Mouse (Mus musculus) myocyte (in vitro differentiated cells): ENCODE measurements around the gene Myo3a. TPM values are rescaled to one million over a fixed set of nuclear protein-coding genes. Genes with fewer than 3 reads are reported as not detected.
"Not testable (repeated sequence)": the region's sequence is repeated elsewhere in the genome, so short reads cannot be mapped to it uniquely, and the experiment has no call there.

ENCODE experiments used
- H3K27me3 ChIP-seq: one replicate; pipeline ENCODE4 v1.6.1; 2011; ENCODE audit not compliant: control insufficient read depth, insufficient read depth, insufficient read length
- H3K36me3 ChIP-seq: one replicate; pipeline ENCODE4 v1.6.1; 2011; ENCODE audit not compliant: control insufficient read depth, insufficient read depth
- H3K4me2 ChIP-seq: one replicate; pipeline ENCODE4 v1.6.1; 2011; ENCODE audit warnings: low read depth, control low read depth
- H3K4me3 ChIP-seq: one replicate; pipeline ENCODE4 v1.5.1; 2011; ENCODE audit warnings: mild to moderate bottlenecking, control low read depth, moderate library complexity
- H3K79me2 ChIP-seq: one replicate; pipeline ENCODE4 v1.6.1; 2011; ENCODE audit not compliant: control insufficient read depth, insufficient read depth
- H3ac ChIP-seq: one replicate; pipeline ENCODE4 v1.6.1; 2011; ENCODE audit not compliant: control insufficient read depth, insufficient read length
- CEBPB ChIP-seq: IDR thresholded peaks from 2 replicates; pipeline ENCODE4 v1.6.1; 2011; ENCODE audit warnings: mild to moderate bottlenecking, moderate library complexity; ENCODE audit not compliant: poor library complexity, insufficient read depth, severe bottlenecking
- E2F4 ChIP-seq: IDR thresholded peaks from one replicate; pipeline ENCODE4 v1.6.1; 2011; ENCODE audit warnings: mild to moderate bottlenecking, control low read depth, moderate library complexity; ENCODE audit not compliant: insufficient read depth
- MAX ChIP-seq: IDR thresholded peaks from one replicate; pipeline ENCODE4 v1.6.1; 2011; ENCODE audit warnings: low read depth, mild to moderate bottlenecking, control low read depth
- MYOD1 ChIP-seq, 3 experiments: IDR thresholded peaks; one replicate each; pipeline ENCODE4 v1.6.1; 2011; ENCODE audit warnings: control low read depth in 2 of 3, low read depth in 2 of 3, mild to moderate bottlenecking in 2 of 3, moderate library complexity in 1 of 3; ENCODE audit not compliant: insufficient read length in 2 of 3, control insufficient read depth in 1 of 3
- MYOG ChIP-seq, 3 experiments: IDR thresholded peaks; one replicate each; pipeline ENCODE4 v1.6.1; 2011; ENCODE audit warnings: control low read depth in 2 of 3, low read depth in 2 of 3, mild to moderate bottlenecking in 2 of 3; ENCODE audit not compliant: insufficient read length in 2 of 3, control insufficient read depth in 1 of 3, insufficient read depth in 1 of 3
- POLR2A ChIP-seq: IDR thresholded peaks from one replicate; pipeline ENCODE4 v1.6.1; 2011; ENCODE audit warnings: low read depth, mild to moderate bottlenecking, control low read depth, moderate library complexity; ENCODE audit not compliant: insufficient read length
- POLR2AphosphoS2 ChIP-seq: IDR thresholded peaks from one replicate; pipeline ENCODE4 v1.6.1; 2011; ENCODE audit warnings: low read depth, control low read depth; ENCODE audit not compliant: insufficient read length
- REST ChIP-seq: IDR thresholded peaks from one replicate; pipeline ENCODE4 v1.6.1; 2011; ENCODE audit warnings: mild to moderate bottlenecking, control low read depth, moderate library complexity; ENCODE audit not compliant: insufficient read depth, insufficient read length
- SRF ChIP-seq: IDR thresholded peaks from one replicate; pipeline ENCODE4 v1.6.1; 2011; ENCODE audit warnings: low read depth; ENCODE audit not compliant: control insufficient read depth, insufficient read length
- TCF12 ChIP-seq: IDR thresholded peaks from one replicate; pipeline ENCODE4 v1.6.1; 2011; ENCODE audit warnings: mild to moderate bottlenecking, control low read depth; ENCODE audit not compliant: poor library complexity, insufficient read depth, severe bottlenecking
- TCF3 ChIP-seq: IDR thresholded peaks from one replicate; pipeline ENCODE4 v1.6.1; 2011; ENCODE audit warnings: low read depth, control low read depth; ENCODE audit not compliant: insufficient read length
- USF1 ChIP-seq: IDR thresholded peaks from one replicate; pipeline ENCODE4 v1.6.1; 2011; ENCODE audit warnings: low read depth, mild to moderate bottlenecking, control low read depth, moderate library complexity
- polyA plus RNA-seq: library from polyadenylated mRNA; unstranded; fragments of >200 nt; fragmentation: generic; extraction: Trizol; gene quantifications from one replicate; pipeline ENCODE4 v1.2.1, GENCODE M21; 2012; ENCODE audit warnings: missing spikeins

Gene Myo3a
- polyA plus RNA-seq, 1 experiment: not detected

DNA sequence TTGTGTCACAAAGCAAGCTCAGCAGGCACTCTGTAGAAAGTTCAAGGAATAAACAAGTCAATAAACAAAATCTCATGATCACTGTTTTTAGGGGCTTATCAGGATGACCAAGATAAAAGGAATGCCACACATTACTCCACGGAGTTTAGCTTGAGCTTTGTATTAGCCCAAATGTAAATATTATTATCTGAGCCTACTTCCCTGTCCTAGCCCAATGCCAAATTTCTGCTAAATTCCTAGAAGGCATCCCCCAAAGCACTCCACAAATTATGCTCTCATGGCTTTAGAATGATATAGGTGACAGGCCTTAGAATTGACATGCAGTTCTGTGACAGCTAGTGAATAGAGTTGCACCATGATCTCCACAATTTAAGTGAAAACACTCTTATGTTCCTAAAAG is 58.5 kb downstream of the Myo3a start:
- no peaks in the 10 kb centered on the region for H3K79me2 ChIP-seq
- no peak overlapping the region for H3K4me3 ChIP-seq
- no peak for TF ChIP-seq SRF
- no peak for TF ChIP-seq MYOG (IDR thresholded peaks at IDR 0.05; ENCODE audit: control insufficient read depth in 1 of 3, insufficient read depth in 1 of 3, insufficient read length in 2 of 3, low read depth in 2 of 3)
- no peak for TF ChIP-seq TCF12
- no peaks in the 10 kb centered on the region for H3K36me3 ChIP-seq
- no peaks in the 10 kb centered on the region for H3K27me3 ChIP-seq
- no peak overlapping the region for H3K4me2 ChIP-seq
- no peak overlapping the region for H3ac ChIP-seq

DNA sequence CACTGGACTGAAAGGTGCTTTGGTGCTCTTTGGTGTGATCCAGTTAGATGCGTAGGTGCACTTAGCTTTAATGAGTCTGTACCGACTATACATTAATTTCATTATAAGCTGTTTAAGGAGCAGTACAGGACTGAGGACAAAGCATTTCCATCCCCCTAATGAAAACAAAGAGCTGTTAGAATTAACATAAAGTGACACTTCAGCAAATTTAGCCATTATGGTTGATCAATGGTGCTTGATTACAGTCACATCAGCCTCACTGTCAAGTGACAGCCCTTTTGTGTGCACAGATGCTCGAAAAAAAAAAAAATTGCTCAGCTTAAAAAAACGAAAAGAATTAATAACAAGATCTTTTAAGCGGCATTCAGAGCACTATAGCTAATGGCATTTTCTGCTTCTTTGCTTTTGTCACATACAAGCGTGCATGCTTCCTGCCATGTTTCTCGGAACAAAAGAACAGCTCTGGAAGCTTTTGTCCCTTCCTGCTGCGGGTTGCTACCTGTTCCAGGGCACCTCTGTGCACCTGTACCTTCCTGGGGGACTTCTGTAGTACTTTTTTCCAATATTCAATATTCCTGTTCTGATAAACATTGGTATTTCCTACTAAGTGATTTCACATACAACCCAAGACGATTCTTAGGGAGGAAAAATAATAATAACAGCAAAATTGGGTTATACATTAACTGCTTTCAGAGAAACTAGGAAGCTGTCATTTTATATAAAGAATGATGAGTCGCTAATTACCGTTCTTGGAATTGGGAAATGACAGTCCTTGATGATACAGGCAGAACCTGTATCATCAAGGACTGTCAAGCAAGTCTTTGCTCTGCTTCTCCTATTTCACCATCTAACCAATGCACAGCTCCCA is 66.5 kb downstream of the Myo3a start:
- H3K79me2 ChIP-seq: no peaks in the 10 kb centered on the region
- no peak overlapping the region for H3K4me2 ChIP-seq
- H3K27me3 ChIP-seq: no peaks in the 10 kb centered on the region
- no peak overlapping the region for H3ac ChIP-seq
- TF ChIP-seq CEBPB (no peak), USF1 (no peak), SRF (no peak), MAX (no peak), TCF3 (no peak), POLR2A (no peak), MYOG (IDR thresholded peaks at IDR 0.05; ENCODE audit: control insufficient read depth in 1 of 3, insufficient read depth in 1 of 3, insufficient read length in 2 of 3, low read depth in 2 of 3) (no peak), TCF12 (no peak), MYOD1 (IDR thresholded peaks at IDR 0.05; ENCODE audit: control insufficient read depth in 1 of 3, insufficient read length in 2 of 3, low read depth in 2 of 3) (no peak), POLR2AphosphoS2 (no peak), E2F4 (no peak), REST (no peak)
- no peak overlapping the region for H3K4me3 ChIP-seq
- H3K36me3 ChIP-seq: no peaks in the 10 kb centered on the region

DNA sequence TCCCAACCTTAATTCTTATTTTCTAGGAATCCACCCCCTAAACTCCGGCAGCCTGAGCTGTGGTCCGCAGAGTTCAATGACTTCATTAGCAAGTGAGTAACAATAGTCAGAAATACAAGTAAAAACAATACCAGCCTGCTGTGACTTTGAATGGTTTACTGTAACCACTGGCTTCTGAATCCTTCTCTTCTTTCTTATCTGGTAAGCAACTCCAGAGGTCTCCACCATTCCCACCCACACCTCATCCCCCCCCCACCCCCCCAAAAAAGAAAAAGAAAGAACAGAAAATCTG is 67.1 kb downstream of the Myo3a start:
- TF ChIP-seq POLR2A (no peak), MAX (no peak), TCF3 (no peak), E2F4 (no peak)
- no peaks in the 10 kb centered on the region for H3K79me2 ChIP-seq
- no peak overlapping the region for H3ac ChIP-seq
- H3K4me2 ChIP-seq: no peak overlapping the region
- no peaks in the 10 kb centered on the region for H3K36me3 ChIP-seq
- H3K4me3 ChIP-seq: no peak overlapping the region
- no peaks in the 10 kb centered on the region for H3K27me3 ChIP-seq

DNA sequence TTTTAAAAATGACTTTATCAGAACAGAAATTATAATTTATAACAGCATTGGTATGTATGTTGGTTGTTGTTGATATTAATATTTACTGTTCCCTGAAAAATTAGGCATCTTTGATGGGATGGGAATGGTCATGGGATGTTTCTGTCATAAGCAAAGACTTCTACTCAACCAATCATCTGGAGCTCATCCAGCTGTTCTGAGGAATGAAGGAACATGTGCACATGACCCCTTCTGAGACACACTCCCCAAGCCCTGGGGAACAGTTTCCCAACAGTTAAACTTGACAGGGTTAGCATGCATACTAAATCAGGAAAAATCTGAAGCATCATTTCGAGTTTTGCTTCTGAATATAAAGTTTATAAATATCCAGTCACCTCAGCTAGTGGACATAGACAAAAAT is 70.6 kb downstream of the Myo3a start:
- no peaks in the 10 kb centered on the region for H3K79me2 ChIP-seq
- no peak overlapping the region for H3ac ChIP-seq
- H3K4me3 ChIP-seq: no peak overlapping the region
- TF ChIP-seq POLR2A (no peak), MYOG (IDR thresholded peaks at IDR 0.05; ENCODE audit: control insufficient read depth in 1 of 3, insufficient read depth in 1 of 3, insufficient read length in 2 of 3, low read depth in 2 of 3) (no peak), TCF3 (no peak), TCF12 (no peak), POLR2AphosphoS2 (no peak), REST (no peak), MAX (no peak), CEBPB (no peak)
- H3K4me2 ChIP-seq: no peak overlapping the region
- no peaks in the 10 kb centered on the region for H3K27me3 ChIP-seq
- no peaks in the 10 kb centered on the region for H3K36me3 ChIP-seq

DNA sequence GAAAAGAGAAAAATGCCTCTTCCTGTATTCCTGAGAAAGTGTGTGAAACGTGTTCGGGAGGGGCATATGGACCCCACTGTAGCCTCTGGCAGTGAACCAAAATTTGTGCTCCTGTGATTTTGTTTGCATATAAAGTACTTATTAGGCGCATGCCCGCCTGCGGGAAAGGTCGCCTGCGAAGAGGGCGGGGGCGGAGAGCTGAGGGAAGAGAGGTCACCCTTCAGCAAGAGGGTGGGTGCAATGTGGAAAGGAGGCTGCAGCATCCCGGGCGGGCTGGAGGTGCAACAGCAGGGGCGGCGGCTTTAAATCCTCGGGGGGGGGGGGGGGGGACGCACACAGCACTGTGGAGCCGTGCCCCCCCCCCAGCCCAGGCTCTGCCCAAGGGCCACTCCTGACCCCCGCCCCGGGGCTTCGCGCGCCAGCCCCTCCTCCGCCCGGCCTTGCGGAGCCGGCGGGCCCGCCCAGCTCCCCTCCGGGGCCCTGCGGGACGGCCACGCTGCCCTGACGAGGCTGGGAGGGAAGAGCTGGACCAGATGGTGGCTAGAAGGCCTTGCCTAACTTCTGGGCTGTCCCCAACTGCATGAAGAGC is 111.1 kb downstream of the Myo3a start:
- no peak overlapping the region for H3K4me3 ChIP-seq
- no peaks in the 10 kb centered on the region for H3K27me3 ChIP-seq
- TF ChIP-seq MYOD1 (IDR thresholded peaks at IDR 0.05; ENCODE audit: control insufficient read depth in 1 of 3, insufficient read length in 2 of 3, low read depth in 2 of 3) (no peak), CEBPB (no peak), TCF3 (no peak), POLR2AphosphoS2 (no peak), E2F4 (no peak), REST (no peak), USF1 (no peak)
- H3ac ChIP-seq: no peak overlapping the region
- H3K79me2 ChIP-seq: no peaks in the 10 kb centered on the region
- H3K36me3 ChIP-seq: no peaks in the 10 kb centered on the region
- no peak overlapping the region for H3K4me2 ChIP-seq

DNA sequence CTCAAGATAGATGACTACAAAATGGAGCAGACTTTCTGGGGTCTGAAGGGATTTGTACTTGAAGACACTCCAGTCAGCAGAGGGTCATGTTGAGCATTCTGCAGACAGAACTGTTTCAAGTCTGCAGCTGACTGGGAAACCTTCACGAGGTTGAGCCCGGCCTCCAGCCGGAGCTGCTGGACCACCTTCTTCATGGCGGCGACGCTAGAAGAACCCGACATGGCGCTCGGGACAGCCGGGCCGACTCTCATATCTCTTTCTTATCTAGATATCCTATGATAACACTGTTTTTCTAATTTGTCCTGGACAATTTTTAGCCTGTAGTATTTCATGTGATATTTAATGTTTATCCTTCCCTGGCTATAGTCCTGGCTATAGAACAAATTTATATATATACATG is 183.2 kb downstream of the Myo3a start:
- not testable (repeated sequence) for H3K79me2 ChIP-seq, H3K4me2 ChIP-seq, H3K36me3 ChIP-seq, H3K4me3 ChIP-seq, H3K27me3 ChIP-seq, H3ac ChIP-seq
